Mouse (Mus musculus): ENCODE measurements around the gene Sirt7. TPM values are rescaled to one million over a fixed set of nuclear protein-coding genes. Genes with fewer than 3 reads are reported as not detected.

The Sirt7 gene
- polyA plus RNA-seq, 1 experiment from 2014 or later = 38.8 TPM

DNA sequence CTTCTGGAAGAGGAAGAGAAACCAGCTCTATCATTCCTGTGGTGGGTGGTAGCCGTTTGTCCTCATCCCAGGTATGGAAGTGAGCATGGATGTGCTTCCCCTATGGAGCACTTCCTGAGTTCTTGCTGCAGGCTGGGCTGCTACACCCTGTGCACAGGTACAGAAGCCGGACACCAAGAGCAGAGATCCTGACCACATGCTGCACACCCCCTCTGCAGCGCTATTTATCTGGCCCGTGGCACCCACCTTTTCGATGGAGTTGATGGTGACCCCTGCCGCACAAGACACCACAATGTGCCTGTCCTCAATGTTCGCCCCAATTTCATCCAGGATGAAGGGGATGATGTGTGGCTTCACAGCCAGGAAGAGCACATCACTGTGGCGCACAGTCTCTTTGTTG lies 16.8 kb upstream of the Sirt7 start:
- DNase-seq (ENCODE audit: low spot score) (no peak), ATAC-seq (replicated peaks; ENCODE audit: low FRiP score, low read depth) (no peak)
- Histone ChIP-seq H3K9me3 (replicated peaks; ENCODE audit: low read length) (no peaks in the 10 kb centered on the region), H3K4me2 (ENCODE audit: low read length) (no peak overlapping the region), H3K36me3 (ENCODE audit: insufficient read depth, low read length) (no peaks in the 10 kb centered on the region), H3K27ac (no peak overlapping the region), H3K4me1 (replicated peaks; ENCODE audit: insufficient read depth, low read length) (0 out of 2 replicates have a peak, but pooled peaks cover 5% of the 10 kb centered on the region), H3K9ac (ENCODE audit: low read depth, low read length) (no peak overlapping the region), H3K4me3 (replicated peaks; ENCODE audit: low read depth, low read length) (no peak overlapping the region), H3K27me3 (ENCODE audit: insufficient read depth, low read length) (no peaks in the 10 kb centered on the region)
- no peak for TF ChIP-seq CTCF (IDR thresholded peaks at IDR 0.05; ENCODE audit: low read depth)
- 80% methylated on average over 8 of the region's 8 CpGs for WGBS

DNA sequence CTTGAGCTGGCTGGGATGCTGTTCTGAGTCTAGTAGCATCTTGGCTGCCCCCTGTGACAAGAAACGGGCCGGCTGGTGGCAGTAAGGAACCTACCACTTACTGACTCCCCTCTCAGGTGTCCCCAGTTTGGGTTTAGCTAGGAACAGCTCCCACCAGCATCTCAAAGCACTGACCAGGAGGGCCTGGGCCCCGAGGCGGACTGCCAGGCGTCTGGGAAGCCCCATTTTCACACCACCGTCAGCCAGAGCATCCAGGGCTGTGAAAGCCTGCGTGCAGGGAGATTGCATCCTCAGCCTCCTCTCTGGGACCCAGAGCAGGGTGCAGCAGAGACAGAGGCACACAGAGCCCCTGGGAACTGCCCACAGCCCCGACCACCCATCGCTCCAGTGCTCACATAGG lies 16.2 kb upstream of the Sirt7 start:
- WGBS = 54% methylated on average over 9 of the region's 9 CpGs
- Histone ChIP-seq H3K27ac (no peak overlapping the region), H3K4me3 (replicated peaks; ENCODE audit: low read depth, low read length) (no peak overlapping the region), H3K27me3 (ENCODE audit: insufficient read depth, low read length) (no peaks in the 10 kb centered on the region), H3K9me3 (replicated peaks; ENCODE audit: low read length) (no peaks in the 10 kb centered on the region), H3K4me1 (replicated peaks; ENCODE audit: insufficient read depth, low read length) (0 out of 2 replicates have a peak, but pooled peaks cover 5% of the 10 kb centered on the region), H3K9ac (ENCODE audit: low read depth, low read length) (no peak overlapping the region), H3K36me3 (ENCODE audit: insufficient read depth, low read length) (no peaks in the 10 kb centered on the region), H3K4me2 (ENCODE audit: low read length) (no peak overlapping the region)
- ATAC-seq (replicated peaks; ENCODE audit: low FRiP score, low read depth) (no peak), DNase-seq (ENCODE audit: low spot score) (no peak)
- TF ChIP-seq CTCF (IDR thresholded peaks at IDR 0.05; ENCODE audit: low read depth) = no peak

- TF ChIP-seq CTCF (IDR thresholded peaks at IDR 0.05; ENCODE audit: low read depth) = no peak
- Histone ChIP-seq H3K4me2 (ENCODE audit: low read length) (no peak overlapping the region), H3K27me3 (ENCODE audit: insufficient read depth, low read length) (no peaks in the 10 kb centered on the region), H3K9ac (ENCODE audit: low read depth, low read length) (no peak overlapping the region), H3K4me3 (replicated peaks; ENCODE audit: low read depth, low read length) (no peak overlapping the region), H3K4me1 (replicated peaks; ENCODE audit: insufficient read depth, low read length) (peaks cover 16% of the 10 kb centered on the region), H3K36me3 (ENCODE audit: insufficient read depth, low read length) (no peaks in the 10 kb centered on the region), H3K9me3 (replicated peaks; ENCODE audit: low read length) (no peaks in the 10 kb centered on the region), H3K27ac (no peak overlapping the region)
- 82% methylated on average over 5 of the region's 5 CpGs for whole genome bisulfite sequencing
- DNase-seq (ENCODE audit: low spot score) = no peak
- ATAC-seq (replicated peaks; ENCODE audit: low FRiP score, low read depth) = no peak
These were observed 9.8 kb upstream of the Sirt7 start for GRCm38 (mm10) chr11:120634810-120635209.

- TF ChIP-seq CTCF (IDR thresholded peaks at IDR 0.05; ENCODE audit: low read depth) = no peak
- peak; percentile 81 for ATAC-seq (replicated peaks; ENCODE audit: low FRiP score, low read depth)
- Histone ChIP-seq H3K4me1 (replicated peaks; ENCODE audit: insufficient read depth, low read length) (peaks cover 20% of the 10 kb centered on the region), H3K9ac (ENCODE audit: low read depth, low read length) (peak within 1 kb of the TSS; percentile 86), H3K4me2 (ENCODE audit: low read length) (peak within 1 kb of the TSS; percentile 96), H3K36me3 (ENCODE audit: insufficient read depth, low read length) (peaks cover 5% of the 10 kb centered on the region; the same call in 1 of the 2 replicates), H3K27ac (peak within 1 kb of the TSS; percentile 95), H3K9me3 (replicated peaks; ENCODE audit: low read length) (no peaks in the 10 kb centered on the region), H3K27me3 (ENCODE audit: insufficient read depth, low read length) (no peaks in the 10 kb centered on the region), H3K4me3 (replicated peaks; ENCODE audit: low read depth, low read length) (peak within 1 kb of the TSS; percentile 99)
- peak; percentile 98 for DNase-seq (ENCODE audit: low spot score)
- WGBS = 14% methylated on average over 58 of the region's 58 CpGs
These were observed 8.7 kb upstream of the Sirt7 start, which contains the start of gene Mafg for GRCm38 (mm10) chr11:120633520-120634343. Gene Mafg, minus strand, starts transcription at chr11:120633600.

GRCm38 (mm10) chr11:120632559-120633519 lies 7.8 kb upstream of the Sirt7 start:
- Histone ChIP-seq H3K4me2 (ENCODE audit: low read length) (peak overlapping the region; percentile 96), H3K27me3 (ENCODE audit: insufficient read depth, low read length) (no peaks in the 10 kb centered on the region), H3K9ac (ENCODE audit: low read depth, low read length) (peak overlapping the region; percentile 86), H3K4me3 (replicated peaks; ENCODE audit: low read depth, low read length) (peak overlapping the region; percentile 99), H3K36me3 (ENCODE audit: insufficient read depth, low read length) (peaks cover 8% of the 10 kb centered on the region; the same call in 1 of the 2 replicates), H3K9me3 (replicated peaks; ENCODE audit: low read length) (no peaks in the 10 kb centered on the region), H3K4me1 (replicated peaks; ENCODE audit: insufficient read depth, low read length) (peaks cover 20% of the 10 kb centered on the region), H3K27ac (peak overlapping the region; percentile 95)
- ATAC-seq (replicated peaks; ENCODE audit: low FRiP score, low read depth) = peak; percentile 70
- no peak for TF ChIP-seq CTCF (IDR thresholded peaks at IDR 0.05; ENCODE audit: low read depth)
- peak; percentile 71 for DNase-seq (ENCODE audit: low spot score)
- WGBS = under 1% methylated on average over 105 of the region's 116 CpGs

Measured in kidney, postnatal 0 days (tissue).